Mouse (Mus musculus) heart, postnatal 10 days (tissue): ENCODE measurements at regions not wholly inside any gene's neighbourhood (a gene's known extent, or its start where the extent isn't known, plus 50 kb on each side); places are given as distances from the start of the nearest gene placed in this dataset.

Experiments
- DNase-seq, 2 experiments: peaks; one replicate each; pipeline ENCODE4 v3.0.0; 2021
- intact Hi-C: fragments of 180-260 bp; cut with DNase I; formaldehyde crosslinking; loops from one replicate; pipeline ENCODE4 v1.15.1; 2025

GRCm38 (mm10) chr4:30011386-30012135 lies 1198.6 kb downstream of the Epha7 start:
- peak; percentile 24 to 26 for DNase-seq
- intact Hi-C loops, result no loop called here

DNA sequence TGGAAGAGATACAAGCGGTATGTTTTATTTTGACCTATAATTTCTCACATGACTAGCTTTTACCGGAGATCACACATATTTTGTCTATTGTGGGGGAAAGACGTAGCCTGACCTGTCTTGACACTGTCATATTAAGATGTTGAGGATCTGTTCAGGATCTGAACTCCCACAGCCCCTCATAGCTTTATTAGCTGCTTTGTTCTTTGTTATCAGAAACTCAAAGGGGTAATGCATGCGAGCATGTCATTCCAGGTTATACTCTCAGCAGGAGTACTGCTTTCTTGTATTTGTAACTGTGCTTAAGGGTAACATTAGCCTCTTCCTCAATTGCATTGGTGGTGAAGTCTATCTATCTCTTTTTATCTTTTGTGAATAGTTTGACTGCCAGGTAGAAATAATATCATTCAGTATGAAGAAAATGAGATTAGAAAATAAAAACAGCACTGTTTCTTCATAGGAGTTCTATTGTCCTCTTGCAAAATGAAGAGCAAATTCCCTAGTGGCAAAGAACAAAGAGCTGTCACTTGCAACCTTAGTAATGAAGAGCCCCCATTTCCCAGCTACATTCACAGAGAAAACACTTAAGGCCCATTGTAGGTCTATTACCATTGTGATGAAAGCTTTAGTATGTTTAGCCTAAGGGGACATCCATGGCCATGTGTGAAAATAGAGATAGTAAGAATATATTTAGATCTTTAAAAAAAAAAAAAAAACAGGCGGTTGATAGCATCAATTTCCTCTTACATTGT lies 1226.7 kb downstream of the Epha7 start:
- DNase-seq, result no peak
- intact Hi-C loops, result no loop called here

- no peak for DNase-seq
These were observed 1252.1 kb downstream of the Epha7 start for GRCm38 (mm10) chr4:30064987-30065386.

DNA sequence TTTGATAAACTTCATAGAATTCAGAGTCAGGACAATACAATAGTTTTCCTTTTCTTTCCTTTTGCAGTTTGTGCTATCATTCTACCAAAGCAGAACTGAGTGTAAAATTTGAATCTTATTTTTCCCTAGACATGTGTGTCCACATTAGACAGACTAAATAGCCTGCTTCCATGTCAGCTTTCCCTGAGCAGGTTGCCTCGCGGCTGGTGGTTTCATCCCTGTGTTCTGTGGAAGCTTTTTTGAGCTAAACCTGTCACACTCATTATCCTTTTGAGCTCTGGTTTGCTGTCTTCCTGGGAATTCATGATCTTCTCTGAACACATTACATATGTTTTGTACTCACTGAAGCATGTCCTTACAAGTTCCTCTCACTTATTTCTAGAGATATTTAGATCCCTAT lies 1286.2 kb downstream of the Epha7 start:
- DNase-seq, result no peak

More at GRCm38 (mm10) chr4:30064987-30065386, 1252.1 kb downstream of the Epha7 start:
- intact Hi-C loops, result no loop called here

DNA sequence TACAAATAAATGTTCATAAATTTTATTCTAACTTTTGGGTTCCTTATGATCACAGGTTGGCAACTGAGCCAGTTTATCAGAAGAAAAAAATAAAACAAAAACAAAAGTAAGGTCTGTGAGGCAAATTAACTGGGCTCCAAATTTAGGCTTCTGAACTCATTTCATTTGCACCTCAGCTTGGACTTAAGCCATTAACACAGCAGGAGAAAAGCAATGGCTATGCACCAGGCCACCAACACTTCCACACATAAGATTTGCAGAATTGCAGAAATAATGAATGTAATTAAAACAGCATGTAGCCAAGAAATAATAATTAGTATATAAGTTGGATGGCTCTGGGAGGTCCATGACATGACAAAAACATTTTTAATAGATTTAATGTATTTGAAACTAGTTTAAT lies 1320.1 kb downstream of the Epha7 start:
- intact Hi-C loops, result no loop called here
- no peak for DNase-seq

More for the DNA sequence above, 1286.2 kb downstream of the Epha7 start:
- intact Hi-C loops, result no loop called here
